Mouse (Mus musculus): Measurements from ENCODE around the gene Tmem141. TPM values are rescaled to one million over a fixed set of nuclear protein-coding genes. Genes with fewer than 3 reads are reported as not detected.

The Tmem141 gene
- total and polyA plus RNA-seq, 2 experiments from 2014 or later: 45.7 to 58.3 TPM

GRCm38 (mm10) chr2:25620852-25621228 is 965 bp downstream of the Tmem141 start:
- Histone ChIP-seq H3K4me1 (ENCODE audit: insufficient read depth, low read length) (peaks cover 5% of the 10 kb centered on the region; the same call in 1 of the 2 replicates), H3K4me3 (ENCODE audit: low read depth, low read length) (peak overlapping the region; percentile 46), H3K27me3 (ENCODE audit: insufficient read depth, low read length) (peaks cover 19% of the 10 kb centered on the region), H3K36me3 (ENCODE audit: insufficient read depth, low read length) (no peaks in the 10 kb centered on the region), H3K9me3 (ENCODE audit: low read length) (no peaks in the 10 kb centered on the region), H3K9ac (replicated peaks; ENCODE audit: low read length, poor library complexity, severe bottlenecking) (peak overlapping the region; percentile 56; the same call in 1 of the 2 replicates), H3K27ac (ENCODE audit: low read depth, low read length) (no peak overlapping the region), H3K4me2 (ENCODE audit: low read depth, low read length, poor library complexity, severe bottlenecking) (peak overlapping the region; percentile 65)
- WGBS: 90% methylated on average over 4 of the region's 4 CpGs
- ATAC-seq (ENCODE audit: low FRiP score) (no peak), DNase-seq (ENCODE audit: low spot score) (no peak)
- no peak for TF ChIP-seq CTCF (IDR thresholded peaks at IDR 0.05)

GRCm38 (mm10) chr2:25620386-25620785 is 1.4 kb downstream of the Tmem141 start:
- Histone ChIP-seq H3K9me3 (ENCODE audit: low read length) (no peaks in the 10 kb centered on the region), H3K4me2 (ENCODE audit: low read depth, low read length, poor library complexity, severe bottlenecking) (no peak overlapping the region), H3K9ac (replicated peaks; ENCODE audit: low read length, poor library complexity, severe bottlenecking) (no peak overlapping the region), H3K36me3 (ENCODE audit: insufficient read depth, low read length) (no peaks in the 10 kb centered on the region), H3K4me3 (ENCODE audit: low read depth, low read length) (no peak overlapping the region), H3K4me1 (ENCODE audit: insufficient read depth, low read length) (peaks cover 5% of the 10 kb centered on the region; the same call in 1 of the 2 replicates), H3K27ac (ENCODE audit: low read depth, low read length) (no peak overlapping the region), H3K27me3 (ENCODE audit: insufficient read depth, low read length) (peaks cover 23% of the 10 kb centered on the region)
- DNase-seq (ENCODE audit: low spot score) (no peak), ATAC-seq (ENCODE audit: low FRiP score) (no peak)
- 85% methylated on average over 6 of the region's 6 CpGs for WGBS
- TF ChIP-seq CTCF (IDR thresholded peaks at IDR 0.05): no peak

GRCm38 (mm10) chr2:25617578-25617977 is 4.2 kb downstream of the Tmem141 start, which contains the start of gene Ccdc183:
Gene Ccdc183 (minus strand): TSS chr2:25617678.
- Histone ChIP-seq H3K4me2 (ENCODE audit: low read depth, low read length, poor library complexity, severe bottlenecking) (no peak within 1 kb of the TSS), H3K9me3 (ENCODE audit: low read length) (no peaks in the 10 kb centered on the region), H3K4me3 (ENCODE audit: low read depth, low read length) (no peak within 1 kb of the TSS), H3K36me3 (ENCODE audit: insufficient read depth, low read length) (no peaks in the 10 kb centered on the region), H3K4me1 (ENCODE audit: insufficient read depth, low read length) (peaks cover 5% of the 10 kb centered on the region; the same call in 1 of the 2 replicates), H3K9ac (replicated peaks; ENCODE audit: low read length, poor library complexity, severe bottlenecking) (no peak within 1 kb of the TSS), H3K27ac (ENCODE audit: low read depth, low read length) (no peak within 1 kb of the TSS), H3K27me3 (ENCODE audit: insufficient read depth, low read length) (peaks cover 27% of the 10 kb centered on the region)
- TF ChIP-seq CTCF (IDR thresholded peaks at IDR 0.05): no peak
- WGBS: 78% methylated on average over 3 of the region's 3 CpGs
- DNase-seq (ENCODE audit: low spot score): no peak
- no peak for ATAC-seq (ENCODE audit: low FRiP score)

GRCm38 (mm10) chr2:25616398-25616797 is 5.4 kb downstream of the Tmem141 start:
- Histone ChIP-seq H3K4me3 (ENCODE audit: low read depth, low read length) (peak overlapping the region; percentile 11; the same call in 1 of the 2 replicates), H3K9me3 (ENCODE audit: low read length) (no peaks in the 10 kb centered on the region), H3K9ac (replicated peaks; ENCODE audit: low read length, poor library complexity, severe bottlenecking) (no peak overlapping the region), H3K4me2 (ENCODE audit: low read depth, low read length, poor library complexity, severe bottlenecking) (peak overlapping the region; percentile 26; the same call in 1 of the 2 replicates), H3K4me1 (ENCODE audit: insufficient read depth, low read length) (peaks cover 5% of the 10 kb centered on the region; the same call in 1 of the 2 replicates), H3K27me3 (ENCODE audit: insufficient read depth, low read length) (peaks cover 27% of the 10 kb centered on the region), H3K36me3 (ENCODE audit: insufficient read depth, low read length) (no peaks in the 10 kb centered on the region), H3K27ac (ENCODE audit: low read depth, low read length) (no peak overlapping the region)
- no peak for DNase-seq (ENCODE audit: low spot score)
- TF ChIP-seq CTCF (IDR thresholded peaks at IDR 0.05): no peak
- ATAC-seq (ENCODE audit: low FRiP score): no peak
- 19% methylated on average over 22 of the region's 22 CpGs for whole genome bisulfite sequencing

- no peaks in the 10 kb centered on the region for H3K9me3 ChIP-seq (ENCODE audit: low read length)
- H3K9ac ChIP-seq (replicated peaks; ENCODE audit: low read length, poor library complexity, severe bottlenecking): peak overlapping the region; percentile 96; the same call in 1 of the 2 replicates
- H3K4me3 ChIP-seq (ENCODE audit: low read depth, low read length): peak overlapping the region; percentile 100
- H3K27ac ChIP-seq (ENCODE audit: low read depth, low read length): peak overlapping the region; percentile 96
- DNase-seq (ENCODE audit: low spot score) (no peak), ATAC-seq (ENCODE audit: low FRiP score) (no peak)
- H3K4me2 ChIP-seq (ENCODE audit: low read depth, low read length, poor library complexity, severe bottlenecking): peak overlapping the region; percentile 75
- H3K27me3 ChIP-seq (ENCODE audit: insufficient read depth, low read length): no peaks in the 10 kb centered on the region
- no peaks in the 10 kb centered on the region for H3K36me3 ChIP-seq (ENCODE audit: insufficient read depth, low read length)
- 72% methylated on average over 10 of the region's 10 CpGs for whole genome bisulfite sequencing
- TF ChIP-seq CTCF (IDR thresholded peaks at IDR 0.05): no peak
- H3K4me1 ChIP-seq (ENCODE audit: insufficient read depth, low read length): peaks cover 3% of the 10 kb centered on the region
These were observed 13.1 kb downstream of the Tmem141 start for GRCm38 (mm10) chr2:25608671-25609070.

- Histone ChIP-seq H3K27me3 (ENCODE audit: insufficient read depth, low read length) (no peaks in the 10 kb centered on the region), H3K4me1 (ENCODE audit: insufficient read depth, low read length) (peaks cover 3% of the 10 kb centered on the region), H3K9ac (replicated peaks; ENCODE audit: low read length, poor library complexity, severe bottlenecking) (peak within 1 kb of the TSS; percentile 96), H3K27ac (ENCODE audit: low read depth, low read length) (peak within 1 kb of the TSS; percentile 96), H3K9me3 (ENCODE audit: low read length) (no peaks in the 10 kb centered on the region), H3K36me3 (ENCODE audit: insufficient read depth, low read length) (peaks cover under 1% of the 10 kb centered on the region; the same call in 1 of the 2 replicates), H3K4me3 (ENCODE audit: low read depth, low read length) (peak within 1 kb of the TSS; percentile 100), H3K4me2 (ENCODE audit: low read depth, low read length, poor library complexity, severe bottlenecking) (peak within 1 kb of the TSS; percentile 75)
- ATAC-seq (ENCODE audit: low FRiP score): peak; percentile 92
- no peak for TF ChIP-seq CTCF (IDR thresholded peaks at IDR 0.05)
- peak; percentile 94 for DNase-seq (ENCODE audit: low spot score)
- under 1% methylated on average over 78 of the region's 80 CpGs for WGBS
These were observed 13.8 kb downstream of the Tmem141 start, which contains the start of gene Rabl6 for GRCm38 (mm10) chr2:25607761-25608622. Gene Rabl6 (minus strand): TSS chr2:25608521.

Measured in midbrain, postnatal 0 days (tissue).